Mouse (Mus musculus) frontal cortex, postnatal 10 days (tissue): Measurements from ENCODE around the gene Slc9c1.
A peak's percentile ranks its signal among the peaks of the same experiment; 100 is the strongest.

Source experiments
- DNase-seq, 2 experiments: peaks; one replicate each; pipeline ENCODE4 v3.0.0; 2022; ENCODE audit warnings: low spot score in 2 of 2, mixed read lengths in 1 of 2

Gene Slc9c1

GRCm38 (mm10) chr16:45625342-45625741 is 90.2 kb downstream of the Slc9c1 start:
- no peak for DNase-seq

GRCm38 (mm10) chr16:45629497-45630105 is 94.5 kb downstream of the Slc9c1 start:
- DNase-seq: no peak

GRCm38 (mm10) chr16:45630347-45630960 is 95.3 kb downstream of the Slc9c1 start:
- DNase-seq: peak in 1 of 2 experiments; percentile 50

GRCm38 (mm10) chr16:45632420-45632819 is 97.3 kb downstream of the Slc9c1 start:
- DNase-seq: no peak

- no peak for DNase-seq
Measured at GRCm38 (mm10) chr16:45635826-45636225, 100.7 kb downstream of the Slc9c1 start.

- DNase-seq: no peak
Measured at GRCm38 (mm10) chr16:45640070-45640762, 105.1 kb downstream of the Slc9c1 start.

GRCm38 (mm10) chr16:45641301-45641700 is 106.2 kb downstream of the Slc9c1 start:
- DNase-seq: no peak

GRCm38 (mm10) chr16:45643944-45644343 is 108.8 kb downstream of the Slc9c1 start:
- DNase-seq: no peak

- DNase-seq: no peak
Measured at GRCm38 (mm10) chr16:45644380-45644779, 109.3 kb downstream of the Slc9c1 start.

GRCm38 (mm10) chr16:45651497-45651896 is 116.4 kb downstream of the Slc9c1 start:
- DNase-seq: no peak

GRCm38 (mm10) chr16:45653009-45653933 is 118.2 kb downstream of the Slc9c1 start:
- no peak for DNase-seq

GRCm38 (mm10) chr16:45653934-45654332 is 118.8 kb downstream of the Slc9c1 start, which contains the start of gene BC016579:
Gene BC016579 (minus strand): TSS chr16:45654068.
- DNase-seq: no peak

GRCm38 (mm10) chr16:45654465-45654864 is 119.4 kb downstream of the Slc9c1 start:
- DNase-seq: no peak
